Mouse (Mus musculus) kidney, postnatal 0 days (tissue): Measurements from ENCODE around the gene Skida1. TPM values are rescaled to one million over a fixed set of nuclear protein-coding genes. Genes with fewer than 3 reads are reported as not detected.
A peak's percentile ranks its signal among the peaks of the same experiment; 100 is the strongest.
"Not testable (repeated sequence)": the region's sequence is repeated elsewhere in the genome, so short reads cannot be mapped to it uniquely, and the experiment has no call there.

Experiments
- ATAC-seq: fragments of 200-750 bp; cut with Nextera tagmentation; replicated peaks from 2 replicates; pipeline ENCODE4 v1.8.0; 2017; ENCODE audit warnings: low read depth, moderate number of reproducible peaks, moderate TSS enrichment, moderate library complexity; ENCODE audit not compliant: low FRiP score
- DNase-seq: peaks from one replicate; pipeline ENCODE4 v3.0.0-alpha.2; 2016; ENCODE audit warnings: low spot score
- H3K27ac ChIP-seq: fragments of 300-500 bp; sonication (generic); 2 replicates; pipeline ENCODE4 v1.5.1; 2014; ENCODE audit warnings: mild to moderate bottlenecking
- H3K27me3 ChIP-seq: fragments of 300-500 bp; sonication (generic); 2 replicates; pipeline ENCODE4 v1.6.1; 2014; ENCODE audit warnings: low read length, mixed read lengths; ENCODE audit not compliant: insufficient read depth
- H3K36me3 ChIP-seq: fragments of 300-500 bp; sonication (generic); 2 replicates; pipeline ENCODE4 v1.6.1; 2014; ENCODE audit warnings: low read length, mixed read lengths; ENCODE audit not compliant: insufficient read depth
- H3K4me1 ChIP-seq: fragments of 300-500 bp; sonication (generic); replicated peaks from 2 replicates; pipeline ENCODE4 v1.6.1; 2014; ENCODE audit warnings: antibody characterized with exemption, low read length, mixed read lengths; ENCODE audit not compliant: insufficient read depth
- H3K4me2 ChIP-seq: fragments of 300-500 bp; sonication (generic); 2 replicates; pipeline ENCODE4 v1.6.1; 2014; ENCODE audit warnings: mild to moderate bottlenecking, low read length, moderate library complexity, mixed read lengths
- H3K4me3 ChIP-seq: fragments of 300-500 bp; sonication (generic); replicated peaks from 2 replicates; pipeline ENCODE4 v1.5.1; 2014; ENCODE audit warnings: low read depth, low read length
- H3K9ac ChIP-seq: fragments of 300-500 bp; sonication (generic); 2 replicates; pipeline ENCODE4 v1.6.1; 2014; ENCODE audit warnings: low read depth, low read length
- H3K9me3 ChIP-seq: fragments of 300-500 bp; sonication (generic); replicated peaks from 2 replicates; pipeline ENCODE4 v1.6.1; 2016; ENCODE audit warnings: low read length, inconsistent platforms, mixed read lengths
- CTCF ChIP-seq: IDR thresholded peaks from 2 replicates; pipeline ENCODE4 v1.5.1; 2016; ENCODE audit warnings: antibody characterized with exemption, low read depth, mild to moderate bottlenecking, moderate library complexity
- WGBS: fragments of 180-500 bp; shearing (Covaris S2); extraction: QIAGEN DNeasy Blood & Tissue Kit; methylation state at CpG from one replicate; pipeline ENCODE4 v1.1.7; 2014; 5-methylcytosine and 5-hydroxymethylcytosine counted together
- polyA plus RNA-seq: library from polyadenylated mRNA; unstranded; fragments of >200 nt; fragmentation: Nextera tagmentation; extraction: Ambion mirVana; gene quantifications from 2 replicates; pipeline ENCODE4 v1.2.1, GENCODE M21; 2015

The Skida1 gene
- 7.7 and 7.8 TPM in 2 replicates for polyA plus RNA-seq

GRCm38 (mm10) chr2:18048453-18049075, at the start of gene Skida1:
Gene Skida1 (minus strand): TSS chr2:18049051.
- Histone ChIP-seq H3K4me1 (peaks cover 10% of the 10 kb centered on the region; the same call in 1 of the 2 replicates), H3K9ac (peak within 1 kb of the TSS; percentile 97), H3K4me3 (peak within 1 kb of the TSS; percentile 95), H3K4me2 (peak within 1 kb of the TSS; percentile 88), H3K27ac (peak within 1 kb of the TSS; percentile 99), H3K27me3 (no peaks in the 10 kb centered on the region), H3K9me3 (no peaks in the 10 kb centered on the region), H3K36me3 (no peaks in the 10 kb centered on the region)
- TF ChIP-seq CTCF, result no peak
- WGBS, result under 1% methylated on average over 17 of the region's 17 CpGs
- ATAC-seq, result peak; percentile 12
- peak; percentile 78 for DNase-seq

DNA sequence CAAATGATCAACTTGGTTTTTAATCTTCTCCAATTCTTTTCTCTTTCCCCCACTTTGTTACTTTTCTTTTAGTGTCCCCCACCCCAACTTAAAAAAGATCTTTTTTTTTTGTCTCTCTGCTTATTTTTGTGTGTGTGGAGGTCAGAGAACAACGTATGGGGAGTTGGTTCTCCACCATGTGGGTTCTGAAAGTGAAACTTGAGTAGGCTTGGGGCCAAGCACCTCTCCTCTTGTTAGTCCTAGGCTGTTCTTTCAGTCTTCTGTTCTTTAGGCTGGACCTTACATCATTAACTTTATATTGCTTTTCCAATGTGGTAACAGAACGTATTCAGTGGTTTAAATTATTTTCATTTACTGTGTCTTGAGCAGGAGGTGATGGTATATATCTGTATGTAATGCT, 47.0 kb upstream of the Skida1 start:
- no peak overlapping the region for H3K27ac ChIP-seq
- H3K36me3 ChIP-seq, result peaks cover 7% of the 10 kb centered on the region; the same call in 1 of the 2 replicates
- no peaks in the 10 kb centered on the region for H3K4me1 ChIP-seq
- H3K27me3 ChIP-seq, result no peaks in the 10 kb centered on the region
- no peak overlapping the region for H3K4me3 ChIP-seq
- no peak for ATAC-seq
- H3K4me2 ChIP-seq, result no peak overlapping the region
- no peak for TF ChIP-seq CTCF
- 33% methylated on average over 2 of the region's 2 CpGs for WGBS
- no peak for DNase-seq
- no peaks in the 10 kb centered on the region for H3K9me3 ChIP-seq
- no peak overlapping the region for H3K9ac ChIP-seq

DNA sequence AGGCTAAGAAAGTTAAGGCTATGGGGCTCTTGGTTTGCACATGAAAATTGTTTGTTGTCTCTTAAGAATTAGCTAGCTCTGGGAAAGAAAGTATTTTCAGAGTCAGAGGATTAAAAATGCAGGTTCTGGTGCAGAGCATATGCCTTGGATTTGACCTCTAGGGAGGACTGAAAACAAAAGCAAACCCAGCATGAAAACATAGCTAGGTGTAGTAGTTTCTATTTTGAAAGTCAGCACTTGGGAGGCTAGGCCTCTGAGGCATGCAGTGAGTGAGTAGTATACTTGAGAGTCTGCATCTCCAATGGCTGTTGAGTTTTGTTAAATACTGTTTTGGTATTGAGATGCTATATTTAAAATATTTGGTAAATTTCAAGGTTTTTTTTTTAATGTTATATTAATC, 45.5 kb upstream of the Skida1 start:
- Histone ChIP-seq H3K9me3 (no peaks in the 10 kb centered on the region), H3K27me3 (no peaks in the 10 kb centered on the region), H3K27ac (no peak overlapping the region), H3K4me3 (no peak overlapping the region), H3K36me3 (peaks cover 16% of the 10 kb centered on the region; the same call in 1 of the 2 replicates), H3K9ac (no peak overlapping the region), H3K4me2 (no peak overlapping the region), H3K4me1 (no peaks in the 10 kb centered on the region)
- no peak for TF ChIP-seq CTCF
- ATAC-seq, result no peak
- DNase-seq, result no peak

- TF ChIP-seq CTCF, result no peak
- Histone ChIP-seq H3K4me1 (no peaks in the 10 kb centered on the region), H3K9ac (no peak overlapping the region), H3K4me3 (no peak overlapping the region), H3K36me3 (peaks cover 16% of the 10 kb centered on the region; the same call in 1 of the 2 replicates), H3K9me3 (no peaks in the 10 kb centered on the region), H3K27me3 (no peaks in the 10 kb centered on the region), H3K27ac (no peak overlapping the region), H3K4me2 (no peak overlapping the region)
- DNase-seq (no peak), ATAC-seq (no peak)
- 100% methylated on average over 1 of the region's 1 CpGs for WGBS
Observed at GRCm38 (mm10) chr2:18093858-18094257, 45.0 kb upstream of the Skida1 start.

- H3K36me3 ChIP-seq, result peaks cover 46% of the 10 kb centered on the region
- not testable (repeated sequence) for ATAC-seq, H3K9ac ChIP-seq, DNase-seq, H3K4me2 ChIP-seq, H3K27ac ChIP-seq, H3K27me3 ChIP-seq, H3K9me3 ChIP-seq, H3K4me3 ChIP-seq, H3K4me1 ChIP-seq
- WGBS, result 85% methylated on average over 3 of the region's 3 CpGs
Observed at GRCm38 (mm10) chr2:18087695-18088094, 38.8 kb upstream of the Skida1 start.

DNA sequence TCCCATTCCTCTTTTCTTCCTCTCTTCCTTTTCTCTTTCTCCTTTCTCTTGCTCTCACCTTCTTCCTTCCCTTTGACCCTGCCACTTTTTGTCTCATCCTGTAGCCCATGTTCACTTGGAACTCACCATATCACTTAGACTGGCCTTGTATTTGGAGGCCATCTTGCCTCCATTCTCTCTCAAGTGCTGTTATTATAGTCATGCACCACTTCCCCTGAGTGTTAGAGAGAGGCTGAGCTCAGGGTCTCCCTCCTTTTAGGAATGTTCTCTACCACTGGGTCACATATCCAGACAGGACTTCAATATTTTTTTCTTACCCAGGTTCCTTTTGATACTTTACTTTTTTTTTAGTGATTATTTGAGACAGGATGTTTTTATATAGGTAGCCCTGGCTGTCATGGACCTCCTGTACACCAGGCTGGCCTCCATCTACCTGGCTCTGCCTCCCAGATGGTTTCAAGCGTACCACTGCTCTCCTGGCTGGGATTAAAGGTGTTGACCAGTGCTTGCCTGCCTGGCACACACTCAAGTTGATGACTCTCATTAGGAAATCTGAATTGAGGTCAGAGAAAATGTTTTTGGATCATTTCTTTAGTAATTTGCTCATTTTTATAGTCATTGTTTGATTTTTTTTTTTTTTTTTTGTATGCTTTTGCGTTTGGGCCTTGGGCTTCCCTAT, 31.5 kb upstream of the Skida1 start:
- peaks cover 33% of the 10 kb centered on the region for H3K36me3 ChIP-seq

More for the DNA sequence above, 31.5 kb upstream of the Skida1 start:
- WGBS, result 81% methylated on average over 2 of the region's 2 CpGs
- Histone ChIP-seq H3K4me2 (no peak overlapping the region), H3K27ac (no peak overlapping the region), H3K9me3 (no peaks in the 10 kb centered on the region), H3K4me1 (no peaks in the 10 kb centered on the region), H3K4me3 (no peak overlapping the region), H3K27me3 (no peaks in the 10 kb centered on the region), H3K9ac (no peak overlapping the region)
- no peak for TF ChIP-seq CTCF
- ATAC-seq (no peak), DNase-seq (no peak)
